Mouse (Mus musculus) forebrain, embryonic 15.5 days (tissue): Measurements from ENCODE around the gene Vti1a. TPM values are rescaled to one million over a fixed set of nuclear protein-coding genes. Genes with fewer than 3 reads are reported as not detected.

Source experiments
- ATAC-seq: fragments of 200-750 bp; cut with Nextera tagmentation; replicated peaks from 2 replicates; pipeline ENCODE4 v1.8.0; 2017; ENCODE audit warnings: mild to moderate bottlenecking, moderate TSS enrichment, moderate library complexity
- H3K27ac ChIP-seq: fragments of 300-500 bp; sonication (generic); replicated peaks from 2 replicates; pipeline ENCODE4 v1.5.1; 2015; ENCODE audit warnings: mild to moderate bottlenecking, inconsistent platforms
- H3K27me3 ChIP-seq: fragments of 300-500 bp; sonication (generic); 2 replicates; pipeline ENCODE4 v1.6.1; 2015; ENCODE audit warnings: inconsistent platforms
- H3K36me3 ChIP-seq: fragments of 300-500 bp; sonication (generic); 2 replicates; pipeline ENCODE4 v1.6.1; 2015; ENCODE audit warnings: mild to moderate bottlenecking, inconsistent platforms
- H3K4me1 ChIP-seq: fragments of 300-500 bp; sonication (generic); 2 replicates; pipeline ENCODE4 v1.6.1; 2015; ENCODE audit warnings: inconsistent platforms
- H3K4me2 ChIP-seq: fragments of 300-500 bp; sonication (generic); replicated peaks from 2 replicates; pipeline ENCODE4 v1.6.1; 2015; ENCODE audit warnings: mild to moderate bottlenecking, inconsistent platforms
- H3K4me3 ChIP-seq: fragments of 300-500 bp; sonication (generic); 2 replicates; pipeline ENCODE4 v1.5.1; 2015; ENCODE audit warnings: mild to moderate bottlenecking, inconsistent platforms
- H3K9ac ChIP-seq: fragments of 300-500 bp; sonication (generic); replicated peaks from 2 replicates; pipeline ENCODE4 v1.6.1; 2015; ENCODE audit warnings: mild to moderate bottlenecking, inconsistent platforms
- H3K9me3 ChIP-seq: fragments of 300-500 bp; sonication (generic); 2 replicates; pipeline ENCODE4 v1.6.1; 2016; ENCODE audit warnings: inconsistent platforms
- WGBS: fragments of 180-500 bp; shearing (Covaris S2); methylation state at CpG from one replicate; pipeline ENCODE4 v1.1.7; 2015; ENCODE audit warnings: mixed read lengths; 5-methylcytosine and 5-hydroxymethylcytosine counted together
- polyA plus RNA-seq: library from polyadenylated mRNA; unstranded; fragments of >200 nt; fragmentation: Nextera tagmentation; extraction: Ambion mirVana; gene quantifications from 2 replicates; pipeline ENCODE4 v1.2.1, GENCODE M21; 2015

Vti1a gene
- polyA plus RNA-seq, 1 experiment from 2014 or later = 29.7 TPM

DNA sequence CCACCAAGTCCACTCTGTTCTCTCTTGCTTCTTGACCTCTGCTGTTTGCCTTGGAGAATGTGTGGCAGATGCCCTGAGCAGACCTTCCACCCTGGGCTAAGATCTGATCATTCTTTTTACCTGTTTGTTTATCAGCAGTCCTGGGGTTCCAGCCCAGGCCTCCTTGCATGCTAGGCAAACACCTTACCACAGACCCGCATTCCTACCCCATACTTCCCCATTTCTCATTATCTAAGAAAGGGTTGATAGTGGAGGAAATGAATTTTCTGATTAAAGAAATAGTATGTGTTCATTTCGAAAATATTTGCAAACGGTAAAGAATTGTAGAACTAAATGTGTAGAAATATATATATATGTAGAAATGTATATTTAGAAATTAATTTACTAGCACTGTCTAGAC is 293.7 kb downstream of the Vti1a start:
- Histone ChIP-seq H3K4me2 (no peak overlapping the region), H3K9ac (no peak overlapping the region), H3K9me3 (no peaks in the 10 kb centered on the region), H3K36me3 (no peaks in the 10 kb centered on the region), H3K4me1 (no peaks in the 10 kb centered on the region), H3K27ac (no peak overlapping the region), H3K4me3 (no peak overlapping the region), H3K27me3 (no peaks in the 10 kb centered on the region)
- 92% methylated on average over 3 of the region's 3 CpGs for WGBS
- no peak for ATAC-seq

DNA sequence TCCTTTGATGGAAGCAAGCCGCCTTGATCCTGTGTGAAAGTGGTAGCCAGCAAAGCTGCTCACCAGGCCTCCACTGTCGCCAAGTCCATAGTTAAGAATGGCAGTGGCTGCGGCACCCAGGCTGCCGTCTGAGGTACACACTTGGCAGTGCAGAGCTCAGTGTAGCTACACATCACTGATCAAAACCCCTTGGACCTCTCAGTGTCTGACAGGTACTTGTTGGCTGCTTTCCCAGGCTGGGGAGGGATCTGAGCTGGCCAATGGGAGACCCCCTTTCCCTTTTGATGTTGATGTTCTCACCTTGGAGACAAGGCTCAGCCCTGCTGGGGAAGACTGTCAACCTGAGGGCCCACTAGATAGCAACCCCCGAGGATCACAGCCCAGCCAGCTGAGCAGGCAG is 299.6 kb downstream of the Vti1a start:
- Histone ChIP-seq H3K9ac (no peak overlapping the region), H3K36me3 (no peaks in the 10 kb centered on the region), H3K27me3 (no peaks in the 10 kb centered on the region), H3K9me3 (no peaks in the 10 kb centered on the region), H3K4me3 (no peak overlapping the region), H3K4me1 (no peaks in the 10 kb centered on the region), H3K4me2 (no peak overlapping the region), H3K27ac (no peak overlapping the region)
- ATAC-seq = no peak
- 66% methylated on average over 5 of the region's 5 CpGs for WGBS

DNA sequence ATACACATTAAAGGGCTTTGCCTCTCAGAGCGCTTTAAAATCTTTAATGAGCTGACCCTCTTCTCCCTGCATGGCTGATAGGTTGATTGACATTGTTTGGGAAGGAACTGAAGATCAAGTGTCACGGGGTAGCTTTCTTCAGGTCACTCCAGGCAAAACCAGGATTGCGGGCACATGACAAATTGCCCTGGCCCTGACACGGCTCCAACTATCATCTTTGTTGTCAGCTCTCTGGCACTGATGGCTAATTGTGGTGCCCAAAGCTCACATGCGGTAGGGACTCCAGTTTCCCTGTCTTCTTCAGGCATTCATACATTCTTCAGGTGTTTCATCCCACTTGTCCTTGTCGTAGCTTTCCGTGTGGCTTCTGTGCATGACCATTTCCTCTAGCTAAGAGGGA is 300.2 kb downstream of the Vti1a start:
- no peak overlapping the region for H3K27ac ChIP-seq
- H3K4me3 ChIP-seq = no peak overlapping the region
- H3K4me1 ChIP-seq = no peaks in the 10 kb centered on the region
- no peak overlapping the region for H3K4me2 ChIP-seq
- WGBS = 84% methylated on average over 7 of the region's 7 CpGs
- no peak overlapping the region for H3K9ac ChIP-seq
- H3K27me3 ChIP-seq = no peaks in the 10 kb centered on the region
- H3K9me3 ChIP-seq = no peaks in the 10 kb centered on the region
- ATAC-seq = no peak
- no peaks in the 10 kb centered on the region for H3K36me3 ChIP-seq

DNA sequence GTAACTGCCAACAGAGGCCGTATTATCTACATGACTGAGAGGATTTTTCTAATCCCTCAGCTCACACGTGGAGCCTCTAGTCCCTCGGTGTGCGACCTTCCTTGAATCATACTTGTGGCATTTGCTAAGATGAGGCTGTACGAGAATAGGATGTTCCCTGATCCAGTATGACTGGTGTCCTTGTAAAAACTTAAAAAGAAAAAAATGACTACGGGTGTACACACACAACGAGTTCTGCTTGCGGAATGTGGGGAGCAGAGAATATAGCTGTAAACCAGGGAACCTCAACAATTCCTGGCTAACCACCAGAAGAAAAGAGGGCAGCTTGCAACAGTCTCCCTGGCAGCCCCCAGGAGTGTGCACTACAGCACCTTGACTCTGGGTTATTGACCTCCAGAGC is 300.8 kb downstream of the Vti1a start:
- ATAC-seq = no peak
- Histone ChIP-seq H3K4me3 (no peak overlapping the region), H3K36me3 (no peaks in the 10 kb centered on the region), H3K9me3 (no peaks in the 10 kb centered on the region), H3K4me1 (no peaks in the 10 kb centered on the region), H3K4me2 (no peak overlapping the region), H3K9ac (no peak overlapping the region), H3K27ac (no peak overlapping the region), H3K27me3 (no peaks in the 10 kb centered on the region)
- 89% methylated on average over 8 of the region's 8 CpGs for WGBS

DNA sequence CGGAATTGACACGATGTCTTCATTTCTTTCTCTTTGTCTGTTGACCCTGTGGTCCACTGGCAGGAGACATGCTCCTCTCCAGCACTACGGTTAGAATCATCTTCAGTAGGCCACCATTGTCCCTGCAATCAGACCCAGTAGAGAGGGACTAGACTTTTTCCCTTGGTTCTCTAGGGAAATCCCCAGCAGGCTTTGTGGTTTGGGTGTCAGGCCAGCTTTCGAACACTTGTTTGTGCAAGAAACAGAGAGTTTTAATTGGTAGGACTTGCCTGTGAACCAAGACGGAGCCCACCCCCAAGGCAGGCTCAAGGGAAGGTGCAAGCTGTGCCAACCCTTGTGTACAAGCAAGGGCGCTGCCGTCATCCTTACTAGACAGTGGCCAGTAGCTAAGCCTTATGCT is 302.5 kb downstream of the Vti1a start:
- no peaks in the 10 kb centered on the region for H3K36me3 ChIP-seq
- H3K4me3 ChIP-seq = no peak overlapping the region
- 94% methylated on average over 7 of the region's 7 CpGs for WGBS

DNA sequence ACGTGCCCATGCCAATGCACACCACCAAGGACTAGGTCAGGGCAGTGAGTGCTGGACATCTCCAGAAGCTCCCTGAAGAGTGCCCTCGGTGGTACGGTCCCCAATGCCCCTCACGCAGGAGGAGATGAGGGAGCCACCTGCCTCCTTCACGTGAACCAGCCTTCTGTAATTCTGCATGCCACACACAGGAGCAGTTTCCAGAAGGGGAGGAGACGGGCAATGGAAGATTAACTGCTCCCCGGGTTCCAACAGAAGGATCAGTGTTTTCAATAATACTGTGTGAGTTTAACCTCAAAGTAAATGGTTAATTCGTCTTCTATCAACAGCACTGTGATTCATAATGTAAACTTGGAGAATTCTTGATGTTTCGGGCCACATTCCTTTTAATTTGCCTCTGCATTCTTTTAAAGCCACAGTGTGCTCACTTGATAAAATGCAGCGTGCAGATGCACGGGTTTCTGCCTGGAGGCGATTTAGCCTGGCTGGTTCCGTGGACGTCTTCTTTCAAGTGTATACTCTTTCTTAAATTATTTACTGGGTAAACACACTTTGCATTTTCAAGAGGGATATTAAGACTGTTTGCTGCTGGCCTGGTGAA is 304.4 kb downstream of the Vti1a start:
- ATAC-seq = no peak
- Histone ChIP-seq H3K27me3 (no peaks in the 10 kb centered on the region), H3K9me3 (no peaks in the 10 kb centered on the region), H3K4me2 (no peak overlapping the region), H3K9ac (no peak overlapping the region), H3K36me3 (no peaks in the 10 kb centered on the region), H3K4me3 (no peak overlapping the region), H3K27ac (no peak overlapping the region), H3K4me1 (peaks cover 3% of the 10 kb centered on the region; the same call in 1 of the 2 replicates)
- 47% methylated on average over 14 of the region's 14 CpGs for WGBS

More for the DNA sequence above, 302.5 kb downstream of the Vti1a start:
- Histone ChIP-seq H3K27me3 (no peaks in the 10 kb centered on the region), H3K4me2 (no peak overlapping the region), H3K9ac (no peak overlapping the region), H3K27ac (no peak overlapping the region), H3K4me1 (peaks cover 3% of the 10 kb centered on the region; the same call in 1 of the 2 replicates), H3K9me3 (no peaks in the 10 kb centered on the region)
- no peak for ATAC-seq

DNA sequence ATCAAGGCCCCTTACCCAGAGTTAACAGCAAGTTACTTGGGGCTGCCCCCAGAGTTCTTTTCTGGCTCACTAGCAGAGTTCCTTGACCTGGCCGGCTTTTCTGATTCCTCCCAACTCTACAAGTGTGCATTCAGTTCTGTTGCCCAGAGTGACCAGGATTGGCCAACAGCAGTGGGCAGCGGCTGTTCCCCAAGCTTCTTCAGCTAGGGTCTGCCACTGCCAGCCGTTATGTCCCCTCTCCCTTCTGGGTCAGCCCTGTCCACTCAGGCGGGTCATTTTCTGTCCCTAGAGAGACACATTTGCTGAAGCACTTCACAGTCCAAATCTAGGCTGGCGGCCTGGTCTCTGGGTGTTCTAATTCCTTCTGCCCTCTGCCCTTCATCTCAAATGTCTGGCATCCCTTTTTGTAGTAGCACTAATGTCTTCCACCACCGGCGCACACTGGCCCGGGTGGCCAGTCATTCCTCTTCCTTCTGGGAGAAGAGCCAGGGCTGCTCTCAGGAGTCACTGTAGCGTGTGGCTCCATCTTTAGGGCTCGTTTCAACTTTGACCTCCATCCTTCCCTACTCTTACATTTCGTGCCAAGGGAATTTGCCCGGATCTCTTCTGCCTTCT is 305.0 kb downstream of the Vti1a start:
- no peaks in the 10 kb centered on the region for H3K9me3 ChIP-seq
- peaks cover 4% of the 10 kb centered on the region; the same call in 1 of the 2 replicates for H3K4me1 ChIP-seq
- peaks cover 4% of the 10 kb centered on the region; the same call in 1 of the 2 replicates for H3K27me3 ChIP-seq
- H3K9ac ChIP-seq = no peak overlapping the region
- ATAC-seq = no peak
- 77% methylated on average over 12 of the region's 12 CpGs for WGBS
- H3K27ac ChIP-seq = no peak overlapping the region
- no peak overlapping the region for H3K4me2 ChIP-seq
- no peak overlapping the region for H3K4me3 ChIP-seq
- H3K36me3 ChIP-seq = no peaks in the 10 kb centered on the region

DNA sequence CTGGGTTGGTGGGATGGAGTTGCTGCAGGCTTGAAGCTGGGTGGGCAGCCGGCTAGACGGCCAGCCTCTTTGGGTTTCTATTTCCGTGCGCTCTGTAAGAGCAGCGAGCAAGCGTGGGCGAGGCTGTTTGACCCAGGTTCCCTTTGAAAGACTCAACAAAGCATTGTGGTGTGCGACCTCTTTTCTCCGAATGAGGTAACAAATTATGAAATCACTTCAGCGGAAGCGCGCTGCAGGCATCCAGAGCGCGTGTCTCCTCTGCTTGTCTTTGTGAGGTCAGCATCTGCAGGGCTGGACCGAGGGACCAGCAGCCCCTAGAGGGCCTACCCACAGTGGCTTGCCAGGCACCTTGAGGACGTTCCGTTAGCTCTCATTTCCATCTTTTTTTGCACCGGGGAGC is 306.7 kb downstream of the Vti1a start:
- Histone ChIP-seq H3K4me3 (no peak overlapping the region), H3K9me3 (no peaks in the 10 kb centered on the region), H3K36me3 (no peaks in the 10 kb centered on the region), H3K27me3 (peaks cover 5% of the 10 kb centered on the region; the same call in 1 of the 2 replicates), H3K9ac (no peak overlapping the region), H3K4me2 (no peak overlapping the region), H3K27ac (no peak overlapping the region), H3K4me1 (peaks cover 16% of the 10 kb centered on the region)
- ATAC-seq = no peak
- 72% methylated on average over 18 of the region's 18 CpGs for WGBS

DNA sequence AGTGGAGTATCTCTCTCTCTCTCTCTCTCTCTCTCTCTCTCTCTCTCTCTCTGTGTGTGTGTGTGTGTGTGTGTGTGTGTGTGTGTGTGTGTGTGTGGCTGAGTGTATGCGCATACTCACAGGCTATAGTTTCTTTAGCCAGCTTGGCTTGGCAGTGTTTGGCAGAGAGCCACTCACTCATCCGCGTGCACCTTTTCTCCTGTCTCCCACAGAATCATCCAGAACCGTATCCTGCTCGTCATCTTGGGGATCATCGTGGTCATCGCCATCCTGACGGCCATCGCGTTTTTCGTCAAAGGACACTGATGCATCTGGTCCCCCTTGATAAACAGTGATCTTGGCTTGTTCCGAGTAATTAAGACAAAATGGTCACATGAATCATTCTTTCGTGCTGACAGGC is 307.5 kb downstream of the Vti1a start:
- Histone ChIP-seq H3K27ac (no peak overlapping the region), H3K27me3 (peaks cover 5% of the 10 kb centered on the region; the same call in 1 of the 2 replicates), H3K36me3 (no peaks in the 10 kb centered on the region), H3K4me3 (no peak overlapping the region), H3K9me3 (no peaks in the 10 kb centered on the region), H3K4me1 (peaks cover 16% of the 10 kb centered on the region), H3K4me2 (no peak overlapping the region), H3K9ac (no peak overlapping the region)
- WGBS = 66% methylated on average over 13 of the region's 13 CpGs
- no peak for ATAC-seq

DNA sequence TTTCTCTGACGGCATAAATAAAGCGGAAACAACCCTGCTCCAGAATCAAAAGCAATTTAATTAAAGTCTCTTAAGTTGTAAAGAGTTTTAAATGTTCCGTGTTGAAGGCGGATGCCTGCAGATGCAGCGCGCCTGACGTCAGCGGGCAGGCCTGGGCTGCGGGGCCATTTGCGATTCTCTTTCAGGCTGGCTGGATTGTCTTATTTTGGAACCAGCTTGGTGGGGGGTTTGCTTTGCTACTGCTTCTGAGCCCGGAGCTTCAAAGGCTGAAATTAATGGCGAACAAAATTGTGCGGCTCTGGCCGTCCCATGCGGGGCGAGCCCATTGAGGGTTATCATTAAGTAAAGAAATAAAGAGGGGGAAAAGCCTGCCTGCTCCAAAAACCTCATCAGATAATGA is 310.4 kb downstream of the Vti1a start:
- Histone ChIP-seq H3K9me3 (no peaks in the 10 kb centered on the region), H3K9ac (no peak overlapping the region), H3K27ac (no peak overlapping the region), H3K27me3 (peaks cover 10% of the 10 kb centered on the region; the same call in 1 of the 2 replicates), H3K4me2 (peak overlapping the region; percentile 39), H3K36me3 (no peaks in the 10 kb centered on the region), H3K4me1 (peaks cover 16% of the 10 kb centered on the region), H3K4me3 (peak overlapping the region; percentile 13)
- 12% methylated on average over 16 of the region's 16 CpGs for WGBS
- ATAC-seq = 0 out of 2 replicates have a peak, but pooled peaks have one; percentile 43

DNA sequence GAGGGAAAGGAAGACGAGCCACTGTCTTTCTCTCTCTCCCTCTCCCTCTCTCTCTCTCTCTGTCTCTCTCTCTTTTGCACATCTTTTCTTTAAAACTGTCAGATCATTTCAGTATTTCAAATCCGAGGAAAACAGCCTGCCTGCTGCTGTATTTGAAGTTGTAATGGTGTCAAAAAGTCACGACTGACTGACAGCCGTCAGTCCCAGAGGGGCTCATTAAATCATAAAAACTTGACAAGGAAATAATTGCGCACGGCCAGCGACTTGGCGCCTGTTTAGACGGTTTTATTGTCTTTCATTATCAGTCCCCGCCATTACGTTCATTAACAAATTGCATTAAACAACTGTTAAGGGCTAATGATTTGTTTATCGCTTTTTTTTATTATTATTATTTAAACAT is 310.9 kb downstream of the Vti1a start:
- Histone ChIP-seq H3K9ac (no peak overlapping the region), H3K36me3 (no peaks in the 10 kb centered on the region), H3K9me3 (no peaks in the 10 kb centered on the region), H3K4me2 (peak overlapping the region; percentile 39), H3K27ac (no peak overlapping the region), H3K27me3 (peaks cover 10% of the 10 kb centered on the region; the same call in 1 of the 2 replicates), H3K4me1 (peaks cover 16% of the 10 kb centered on the region), H3K4me3 (no peak overlapping the region)
- no peak for ATAC-seq
- 25% methylated on average over 12 of the region's 12 CpGs for WGBS

DNA sequence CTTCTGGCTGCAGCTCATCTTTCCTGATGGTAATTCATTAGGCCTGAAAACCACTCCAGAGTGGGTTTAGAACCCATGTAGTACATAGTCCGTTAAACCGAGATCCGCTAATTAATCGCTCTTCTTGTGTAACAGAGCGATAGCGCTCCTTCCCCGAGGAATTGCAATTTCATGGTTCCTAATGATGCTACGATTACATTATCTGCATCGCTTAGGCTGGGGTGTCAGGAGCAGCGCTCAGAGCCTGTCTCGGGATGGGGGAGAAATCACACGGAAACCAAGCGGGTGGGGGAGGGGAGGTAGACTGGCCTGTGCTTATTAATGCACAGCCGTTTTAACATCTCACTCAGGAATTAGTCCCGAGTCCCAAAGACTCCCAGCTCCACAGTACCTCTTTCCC is 319.4 kb downstream of the Vti1a start:
- ATAC-seq = no peak
- Histone ChIP-seq H3K4me2 (no peak overlapping the region), H3K9me3 (no peaks in the 10 kb centered on the region), H3K9ac (no peak overlapping the region), H3K4me3 (no peak overlapping the region), H3K4me1 (no peaks in the 10 kb centered on the region), H3K27me3 (no peaks in the 10 kb centered on the region), H3K36me3 (no peaks in the 10 kb centered on the region), H3K27ac (no peak overlapping the region)
- 70% methylated on average over 15 of the region's 15 CpGs for WGBS

DNA sequence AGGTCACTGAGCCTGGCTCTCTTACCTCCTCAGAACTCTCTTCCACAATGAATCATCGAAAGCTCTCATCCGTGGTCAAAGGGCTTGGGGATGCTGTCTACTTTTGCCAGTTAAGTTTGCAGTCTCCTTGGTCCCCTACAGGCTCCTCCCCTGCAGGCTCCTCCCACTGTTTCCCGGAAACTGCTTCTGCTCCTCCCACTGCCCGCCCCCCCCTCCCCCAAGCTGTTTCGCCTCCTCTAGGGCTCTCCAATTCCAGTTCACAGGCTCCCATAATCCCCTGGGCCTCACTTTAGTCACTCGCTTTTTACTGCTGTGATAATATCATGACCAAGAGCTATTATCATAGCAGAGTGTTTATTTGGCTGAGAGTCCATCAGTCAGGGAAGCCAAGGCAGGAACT is 324.2 kb downstream of the Vti1a start:
- WGBS = 89% methylated on average over 6 of the region's 6 CpGs
- Histone ChIP-seq H3K4me2 (no peak overlapping the region), H3K27me3 (no peaks in the 10 kb centered on the region), H3K36me3 (no peaks in the 10 kb centered on the region), H3K4me1 (peaks cover 10% of the 10 kb centered on the region), H3K9me3 (no peaks in the 10 kb centered on the region), H3K4me3 (no peak overlapping the region), H3K9ac (no peak overlapping the region), H3K27ac (no peak overlapping the region)
- no peak for ATAC-seq
